Mouse (Mus musculus): Measurements from ENCODE around the gene Adcy9. TPM values are rescaled to one million over a fixed set of nuclear protein-coding genes. Genes with fewer than 3 reads are reported as not detected.
"Not testable (repeated sequence)": the region's sequence is repeated elsewhere in the genome, so short reads cannot be mapped to it uniquely, and the experiment has no call there.

Adcy9 gene
- polyA plus RNA-seq, 1 experiment: 2.8 TPM

DNA sequence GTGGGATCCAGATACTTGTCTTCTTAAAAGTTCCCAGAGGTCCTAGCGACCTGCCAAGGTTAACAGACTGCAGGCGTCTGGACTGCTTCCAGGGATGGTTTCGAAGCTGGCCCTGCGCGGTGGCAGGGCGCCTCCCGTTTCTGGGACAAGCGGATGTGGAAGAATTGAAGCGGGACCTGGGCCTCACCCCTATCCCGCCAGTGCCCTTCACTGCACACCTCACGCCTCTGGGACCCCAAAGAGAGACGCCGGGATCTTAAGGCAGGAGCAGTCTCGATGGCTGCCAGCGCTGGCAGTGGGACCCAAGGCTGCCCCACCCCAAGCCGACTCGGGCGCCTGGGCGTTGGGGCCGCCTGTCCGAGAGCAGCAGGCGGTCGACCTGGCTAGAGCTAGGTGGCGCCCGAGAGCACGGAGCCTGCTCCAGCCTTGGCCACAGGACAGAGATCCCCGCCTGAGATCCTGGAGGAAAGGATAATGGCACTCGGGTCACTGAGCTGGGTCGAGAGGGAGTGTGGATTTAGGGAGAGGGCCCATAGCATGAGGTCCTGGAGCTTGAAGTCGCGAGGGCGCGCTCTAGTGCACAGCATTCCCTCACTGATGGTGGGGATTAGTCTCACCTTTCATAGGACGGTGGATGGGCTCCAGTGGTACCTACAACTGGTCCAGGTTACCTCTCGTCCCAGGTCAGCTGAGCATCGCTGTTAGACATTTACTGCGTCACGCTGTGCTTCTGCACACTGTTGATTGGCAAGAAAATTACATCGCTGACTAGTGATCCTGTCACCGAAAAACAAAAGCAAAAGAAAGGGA, 152.2 kb downstream of the Adcy9 start:
- H3K4me3 ChIP-seq (ENCODE audit: insufficient read depth, low read length): no peak overlapping the region
- no peak overlapping the region for H3K27ac ChIP-seq (ENCODE audit: insufficient read depth, low read length)
- peaks cover 3% of the 10 kb centered on the region for H3K4me1 ChIP-seq (ENCODE audit: control insufficient read depth, insufficient read depth, low read length)
- TF ChIP-seq CTCF (IDR thresholded peaks at IDR 0.05; ENCODE audit: borderline replicate concordance, insufficient read depth, low read length): peak; percentile 81
- peak; percentile 40 for TF ChIP-seq POLR2A (IDR thresholded peaks at IDR 0.05; ENCODE audit: low read depth, low read length)

DNA sequence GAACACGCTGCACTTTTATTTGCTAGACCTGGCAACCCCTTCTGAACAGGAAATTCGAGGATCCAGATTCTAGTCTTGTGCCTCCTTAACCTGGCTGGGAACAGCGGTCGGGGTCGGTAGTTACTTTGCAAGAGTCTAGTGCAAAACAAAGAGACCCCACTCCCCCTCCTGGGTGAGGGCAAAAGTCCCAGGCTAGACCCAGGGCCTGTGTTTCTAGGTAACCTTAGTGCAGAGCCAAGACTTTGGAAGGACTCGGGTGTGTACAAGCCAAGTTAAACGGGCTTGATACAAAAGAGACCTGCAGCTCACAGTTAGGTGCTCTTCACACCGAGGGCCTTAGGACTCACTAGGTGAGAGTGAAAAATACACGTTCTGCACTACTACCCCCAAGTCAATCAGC, 152.8 kb downstream of the Adcy9 start:
- Histone ChIP-seq H3K27ac (ENCODE audit: insufficient read depth, low read length) (no peak overlapping the region), H3K4me1 (ENCODE audit: control insufficient read depth, insufficient read depth, low read length) (peaks cover 3% of the 10 kb centered on the region), H3K4me3 (ENCODE audit: insufficient read depth, low read length) (no peak overlapping the region)
- TF ChIP-seq POLR2A (IDR thresholded peaks at IDR 0.05; ENCODE audit: low read depth, low read length) (no peak), CTCF (IDR thresholded peaks at IDR 0.05; ENCODE audit: borderline replicate concordance, insufficient read depth, low read length) (no peak)

DNA sequence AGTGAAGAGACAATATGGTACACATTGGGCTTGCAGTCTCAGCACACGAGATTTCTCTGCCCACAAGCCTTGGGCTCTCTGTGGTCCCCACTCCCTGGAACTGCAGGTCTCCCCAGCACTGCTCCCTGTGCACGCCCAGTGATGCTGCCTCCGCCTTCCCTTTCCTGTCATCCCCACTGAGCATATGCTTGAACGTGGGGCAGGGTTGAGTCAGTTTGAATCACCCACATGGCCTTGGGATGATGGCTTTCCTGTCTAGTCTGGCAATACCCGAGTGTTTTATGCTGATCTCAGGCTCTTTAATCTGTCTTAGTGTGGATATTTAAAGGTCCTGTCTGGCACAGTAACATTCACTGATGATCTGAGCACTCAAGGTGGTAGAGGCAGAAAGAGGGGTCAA, 154.9 kb downstream of the Adcy9 start:
- TF ChIP-seq CTCF (IDR thresholded peaks at IDR 0.05; ENCODE audit: borderline replicate concordance, insufficient read depth, low read length) (no peak), POLR2A (IDR thresholded peaks at IDR 0.05; ENCODE audit: low read depth, low read length) (no peak)

DNA sequence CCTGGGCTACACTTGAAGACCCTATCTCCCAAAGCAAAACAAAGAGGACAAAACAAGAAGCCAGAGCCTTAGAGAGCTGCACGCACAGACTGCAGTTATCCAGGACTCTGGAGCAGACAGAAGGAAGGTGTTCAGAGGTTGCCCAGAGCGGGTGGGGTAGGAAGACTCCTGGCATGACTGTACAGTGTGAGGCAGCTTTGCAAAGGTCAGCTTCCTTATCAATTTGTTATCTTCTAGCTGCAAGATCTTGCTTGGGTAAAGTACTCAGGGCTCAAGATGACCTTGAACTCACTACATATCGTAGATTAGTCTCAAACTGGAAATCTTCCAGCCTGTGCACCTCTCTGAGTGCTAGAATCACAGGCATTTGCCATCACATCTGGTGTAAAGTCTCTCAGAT, 156.8 kb downstream of the Adcy9 start:
- no peak overlapping the region for H3K4me3 ChIP-seq (ENCODE audit: insufficient read depth, low read length)
- TF ChIP-seq CTCF (IDR thresholded peaks at IDR 0.05; ENCODE audit: borderline replicate concordance, insufficient read depth, low read length) (no peak), POLR2A (IDR thresholded peaks at IDR 0.05; ENCODE audit: low read depth, low read length) (no peak)
- no peaks in the 10 kb centered on the region; the same call in 1 of the 2 replicates for H3K4me1 ChIP-seq (ENCODE audit: control insufficient read depth, insufficient read depth, low read length)
- no peak overlapping the region for H3K27ac ChIP-seq (ENCODE audit: insufficient read depth, low read length)

More for the DNA sequence above, 154.9 kb downstream of the Adcy9 start:
- Histone ChIP-seq H3K4me3 (ENCODE audit: insufficient read depth, low read length) (no peak overlapping the region), H3K27ac (ENCODE audit: insufficient read depth, low read length) (no peak overlapping the region), H3K4me1 (ENCODE audit: control insufficient read depth, insufficient read depth, low read length) (no peaks in the 10 kb centered on the region; the same call in 1 of the 2 replicates)

DNA sequence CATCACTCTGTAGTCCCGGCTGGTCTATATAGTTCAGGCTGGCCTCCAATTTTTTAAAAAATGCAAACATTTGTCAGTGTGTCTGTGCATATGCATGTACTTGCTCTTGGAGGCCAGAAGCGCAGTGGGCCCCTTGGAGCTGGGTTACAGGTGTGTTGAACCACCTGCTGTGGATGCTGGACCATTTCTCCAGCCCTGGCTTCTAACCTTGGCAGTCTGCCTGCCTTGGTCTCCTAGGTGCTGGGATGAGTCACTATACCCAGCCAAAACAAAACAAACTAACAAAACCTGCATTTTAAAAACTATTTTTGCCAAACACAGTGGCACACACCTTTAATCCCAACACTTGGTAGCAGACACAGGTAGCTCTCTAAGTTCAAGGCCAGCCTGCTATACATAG, 162.8 kb downstream of the Adcy9 start:
- H3K4me1 ChIP-seq (ENCODE audit: control insufficient read depth, insufficient read depth, low read length): no peaks in the 10 kb centered on the region
- H3K27ac ChIP-seq (ENCODE audit: insufficient read depth, low read length): no peak overlapping the region
- H3K4me3 ChIP-seq (ENCODE audit: insufficient read depth, low read length): no peak overlapping the region
- no peak for TF ChIP-seq CTCF (IDR thresholded peaks at IDR 0.05; ENCODE audit: borderline replicate concordance, insufficient read depth, low read length)
- no peak for TF ChIP-seq POLR2A (IDR thresholded peaks at IDR 0.05; ENCODE audit: low read depth, low read length)

DNA sequence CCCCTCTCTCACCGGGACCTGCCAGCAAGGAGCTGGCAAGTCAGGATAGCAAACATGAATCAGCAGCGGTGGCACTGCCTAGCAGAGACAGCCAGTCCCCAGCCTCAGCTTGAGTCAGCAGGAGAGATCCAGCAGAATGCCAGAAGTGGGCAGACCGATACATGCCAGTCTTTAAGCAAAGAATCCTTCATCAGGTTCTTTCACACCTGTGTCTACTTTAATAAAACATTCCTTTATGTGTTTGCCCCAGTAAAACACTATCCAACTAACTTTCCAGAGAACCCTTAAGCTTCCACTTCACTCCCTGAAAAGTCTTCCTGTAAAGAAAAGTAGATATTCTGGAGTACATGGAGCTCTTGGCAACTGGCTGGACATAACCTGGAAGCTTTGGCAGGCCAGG, 171.5 kb downstream of the Adcy9 start:
- Histone ChIP-seq H3K4me3 (ENCODE audit: insufficient read depth, low read length) (no peak overlapping the region), H3K4me1 (ENCODE audit: control insufficient read depth, insufficient read depth, low read length) (no peaks in the 10 kb centered on the region), H3K27ac (ENCODE audit: insufficient read depth, low read length) (no peak overlapping the region)
- no peak for TF ChIP-seq POLR2A (IDR thresholded peaks at IDR 0.05; ENCODE audit: low read depth, low read length)
- TF ChIP-seq CTCF (IDR thresholded peaks at IDR 0.05; ENCODE audit: borderline replicate concordance, insufficient read depth, low read length): no peak

DNA sequence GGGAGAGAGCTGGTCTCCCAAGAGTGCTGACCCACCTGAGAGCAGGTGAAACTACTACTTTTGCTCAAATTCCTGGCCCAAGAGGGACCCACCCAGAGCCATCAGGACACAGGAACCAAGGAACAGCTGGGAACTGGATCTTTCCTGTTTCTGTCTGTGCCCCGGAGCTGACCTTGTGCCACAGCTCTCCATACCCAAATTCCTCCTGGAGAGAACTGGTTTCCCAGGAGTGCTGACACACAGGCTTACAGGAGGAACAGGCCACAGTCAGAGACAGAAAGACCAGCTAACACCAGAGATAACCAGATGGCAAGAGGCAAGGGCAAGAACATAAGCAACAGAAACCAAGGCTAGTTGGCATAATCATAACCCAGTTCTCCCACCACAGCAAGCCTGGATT, 175.1 kb downstream of the Adcy9 start:
- H3K4me3 ChIP-seq (ENCODE audit: insufficient read depth, low read length); H3K27ac ChIP-seq (ENCODE audit: insufficient read depth, low read length); H3K4me1 ChIP-seq (ENCODE audit: control insufficient read depth, insufficient read depth, low read length): not testable (repeated sequence)

Other genes with a start within 250 kb of the Adcy9 start
- 47.2 and 62.2 TPM in 2 replicates for gene Crebbp, start 206.5 kb downstream of the Adcy9 start, polyA plus RNA-seq (2011; ENCODE audit: insufficient read length, low read depth, missing spikeins)
- 3.9 and 5.9 TPM in 2 replicates for gene Srl, start 121.3 kb upstream of the Adcy9 start, polyA plus RNA-seq (2011; ENCODE audit: insufficient read length, low read depth, missing spikeins)
- 3.4 and 6.9 TPM in 2 replicates for gene Tfap4, start 139.4 kb upstream of the Adcy9 start, polyA plus RNA-seq (2011; ENCODE audit: insufficient read length, low read depth, missing spikeins)
- gene Glis2, start 174.2 kb upstream of the Adcy9 start, polyA plus RNA-seq (2011; ENCODE audit: insufficient read length, low read depth, missing spikeins): 52.2 and 64.0 TPM in 2 replicates
- 30.5 and 33.1 TPM in 2 replicates for gene Pam16, start 204.5 kb upstream of the Adcy9 start, polyA plus RNA-seq (2011; ENCODE audit: insufficient read length, low read depth, missing spikeins)
- 72.1 and 79.5 TPM in 2 replicates for gene Vasn, start 219.4 kb upstream of the Adcy9 start, polyA plus RNA-seq (2011; ENCODE audit: insufficient read length, low read depth, missing spikeins)
- gene Dnaja3, start 219.5 kb upstream of the Adcy9 start, polyA plus RNA-seq (2011; ENCODE audit: insufficient read length, low read depth, missing spikeins): 39.7 and 47.6 TPM in 2 replicates

All from embryonic fibroblast, embryonic 13.5 days (primary cell).